Mouse (Mus musculus): Measurements from ENCODE around the gene Abr. TPM values are rescaled to one million over a fixed set of nuclear protein-coding genes. Genes with fewer than 3 reads are reported as not detected.

Gene Abr
- polyA plus RNA-seq (2012; rRNA removed): 74.2 and 161 TPM in 2 replicates

DNA sequence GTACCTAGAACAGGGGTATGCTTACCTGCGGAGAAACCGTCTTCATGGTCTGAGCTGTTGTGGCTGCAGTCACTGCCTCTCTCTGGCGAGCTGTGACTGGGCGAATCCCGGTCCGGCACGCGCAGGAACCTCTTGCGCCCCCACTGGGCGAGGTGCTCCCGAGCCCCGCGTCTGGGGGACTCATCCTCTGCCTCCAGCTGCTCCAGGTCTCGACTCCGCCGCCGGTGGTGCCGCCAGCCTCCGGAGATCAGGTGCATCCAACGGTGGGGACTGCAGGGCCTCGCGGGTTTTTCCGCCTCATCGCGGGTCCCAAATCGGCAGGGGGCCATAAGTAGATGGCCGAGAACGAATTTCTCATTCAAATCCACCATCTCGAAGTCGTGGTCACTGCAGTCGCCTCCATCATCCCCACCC lies at the start of gene Abr:
Gene Abr, minus strand, starts transcription at position 163 of the 414 bp plus-strand sequence.
- Histone ChIP-seq H3K27ac (ENCODE audit: insufficient read depth, low read depth, low read length) (peak within 1 kb of the TSS; percentile 59; the same call in 1 of the 2 replicates), H3K27me3 (ENCODE audit: control insufficient read depth, insufficient read depth, low read length) (no peaks in the 10 kb centered on the region), H3K4me3 (ENCODE audit: low read depth, low read length) (peak within 1 kb of the TSS; percentile 97), H3K4me1 (ENCODE audit: control insufficient read depth, insufficient read depth, insufficient read length, low read length) (peaks cover 11% of the 10 kb centered on the region), H3K36me3 (ENCODE audit: control insufficient read depth, insufficient read depth, low read length) (no peaks in the 10 kb centered on the region)
- no peak for TF ChIP-seq POLR2A (IDR thresholded peaks at IDR 0.05; ENCODE audit: low read depth, low read length)
- under 1% methylated on average over 31 of the region's 31 CpGs for WGBS

DNA sequence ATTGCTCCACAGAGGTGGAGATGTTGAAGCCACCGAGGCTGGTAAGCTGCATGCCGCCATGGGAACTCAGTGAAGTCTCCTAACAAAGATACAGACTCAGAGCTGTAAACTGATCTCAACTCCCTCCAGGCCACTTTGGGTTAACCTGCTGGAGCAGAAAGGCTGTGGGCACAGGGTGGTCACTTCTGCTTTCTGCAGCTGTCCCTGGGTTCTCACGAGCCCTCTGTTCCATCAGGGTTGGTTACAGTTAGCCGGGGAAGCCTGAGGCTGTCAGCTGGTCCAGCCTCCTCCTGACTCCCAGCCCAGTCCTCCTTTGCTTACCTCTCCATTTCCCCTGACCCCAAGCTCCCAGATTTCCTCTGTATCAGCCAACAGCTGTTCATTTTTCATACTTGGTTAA lies 45.7 kb upstream of the Abr start:
- TF ChIP-seq CTCF (IDR thresholded peaks at IDR 0.05; ENCODE audit: extremely low read depth, insufficient read length, insufficient replicate concordance, low read depth, low read length) (no peak), POLR2A (IDR thresholded peaks at IDR 0.05; ENCODE audit: low read depth, low read length) (no peak)
- 57% methylated on average over 4 of the region's 4 CpGs for WGBS
- Histone ChIP-seq H3K4me3 (ENCODE audit: low read depth, low read length) (no peak overlapping the region), H3K27ac (ENCODE audit: insufficient read depth, low read depth, low read length) (no peak overlapping the region), H3K36me3 (ENCODE audit: control insufficient read depth, insufficient read depth, low read length) (no peaks in the 10 kb centered on the region), H3K27me3 (ENCODE audit: control insufficient read depth, insufficient read depth, low read length) (peaks cover 33% of the 10 kb centered on the region), H3K4me1 (ENCODE audit: control insufficient read depth, insufficient read depth, insufficient read length, low read length) (peaks cover 2% of the 10 kb centered on the region; the same call in 1 of the 2 replicates)

DNA sequence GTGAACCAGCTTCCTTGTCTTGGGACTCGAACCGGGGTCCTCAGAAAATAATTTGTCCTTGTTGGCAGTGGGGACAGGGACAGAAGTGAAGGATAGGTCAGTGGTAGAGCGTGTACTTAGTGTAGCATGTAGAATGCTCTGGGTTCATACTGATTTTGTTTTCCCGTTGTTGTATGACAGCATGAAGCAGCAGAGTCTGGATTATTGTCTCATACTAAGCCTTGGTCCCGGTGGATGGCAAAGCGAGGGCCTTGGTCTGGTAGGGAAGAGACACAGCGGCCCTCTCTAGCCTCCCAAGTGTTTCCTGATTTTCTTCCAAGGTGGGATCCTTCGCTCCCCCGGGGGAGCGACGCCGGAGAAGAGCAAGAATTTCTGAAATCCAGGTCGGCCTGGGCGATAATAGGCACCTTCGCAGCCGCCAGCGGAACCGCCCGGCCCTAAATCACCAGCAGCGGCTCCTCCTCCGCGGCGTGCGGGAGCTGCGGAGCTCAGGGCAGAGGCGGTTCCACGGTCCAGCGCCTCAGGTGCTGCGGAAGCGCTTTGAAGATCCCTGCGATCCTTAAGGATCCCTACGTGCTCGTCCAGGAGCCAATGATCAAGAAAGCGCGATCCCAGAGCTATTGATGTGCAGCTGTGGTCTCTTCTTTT lies 44.0 kb upstream of the Abr start:
- Histone ChIP-seq H3K4me3 (ENCODE audit: low read depth, low read length) (peak overlapping the region; percentile 4; the same call in 1 of the 2 replicates), H3K27me3 (ENCODE audit: control insufficient read depth, insufficient read depth, low read length) (peaks cover 24% of the 10 kb centered on the region), H3K36me3 (ENCODE audit: control insufficient read depth, insufficient read depth, low read length) (no peaks in the 10 kb centered on the region), H3K4me1 (ENCODE audit: control insufficient read depth, insufficient read depth, insufficient read length, low read length) (peaks cover 6% of the 10 kb centered on the region), H3K27ac (ENCODE audit: insufficient read depth, low read depth, low read length) (no peak overlapping the region)
- TF ChIP-seq POLR2A (IDR thresholded peaks at IDR 0.05; ENCODE audit: low read depth, low read length): no peak
- WGBS: 11% methylated on average over 35 of the region's 35 CpGs

DNA sequence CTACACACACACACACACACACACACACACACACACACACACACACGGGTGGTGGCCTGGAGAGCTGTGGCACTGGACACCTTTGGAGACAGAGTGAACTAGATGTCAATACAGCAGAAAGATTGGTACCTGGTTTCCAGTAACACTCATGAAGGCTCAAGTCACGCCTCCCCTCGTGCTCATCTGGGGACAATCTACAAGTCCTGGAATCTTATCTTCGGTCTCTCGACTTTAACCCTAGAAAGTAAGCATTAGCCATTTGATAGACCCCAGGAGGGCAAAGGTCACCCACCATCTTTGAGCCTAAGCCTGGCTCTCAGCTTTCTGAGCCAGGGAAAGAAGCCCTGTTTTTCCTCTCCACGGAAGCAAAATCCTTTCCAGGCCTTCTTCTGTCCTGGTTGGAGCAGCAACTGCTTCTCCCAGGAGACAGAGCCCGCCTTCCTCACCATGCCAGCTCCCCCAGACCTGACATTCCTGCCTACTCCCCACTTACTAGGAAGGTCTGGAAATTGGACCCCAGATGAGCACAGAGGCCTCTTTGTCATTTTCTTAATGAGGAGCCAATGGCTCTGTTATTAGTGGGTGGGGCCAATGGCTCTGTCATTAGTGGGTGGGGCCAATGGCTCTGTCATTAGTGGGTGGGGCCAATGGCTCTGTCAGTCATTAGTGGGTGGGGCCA lies 39.8 kb upstream of the Abr start:
- H3K36me3 ChIP-seq (ENCODE audit: control insufficient read depth, insufficient read depth, low read length): no peaks in the 10 kb centered on the region
- H3K27ac ChIP-seq (ENCODE audit: insufficient read depth, low read depth, low read length): peak overlapping the region; percentile 76; the same call in 1 of the 2 replicates
- 23% methylated on average over 7 of the region's 7 CpGs for WGBS

DNA sequence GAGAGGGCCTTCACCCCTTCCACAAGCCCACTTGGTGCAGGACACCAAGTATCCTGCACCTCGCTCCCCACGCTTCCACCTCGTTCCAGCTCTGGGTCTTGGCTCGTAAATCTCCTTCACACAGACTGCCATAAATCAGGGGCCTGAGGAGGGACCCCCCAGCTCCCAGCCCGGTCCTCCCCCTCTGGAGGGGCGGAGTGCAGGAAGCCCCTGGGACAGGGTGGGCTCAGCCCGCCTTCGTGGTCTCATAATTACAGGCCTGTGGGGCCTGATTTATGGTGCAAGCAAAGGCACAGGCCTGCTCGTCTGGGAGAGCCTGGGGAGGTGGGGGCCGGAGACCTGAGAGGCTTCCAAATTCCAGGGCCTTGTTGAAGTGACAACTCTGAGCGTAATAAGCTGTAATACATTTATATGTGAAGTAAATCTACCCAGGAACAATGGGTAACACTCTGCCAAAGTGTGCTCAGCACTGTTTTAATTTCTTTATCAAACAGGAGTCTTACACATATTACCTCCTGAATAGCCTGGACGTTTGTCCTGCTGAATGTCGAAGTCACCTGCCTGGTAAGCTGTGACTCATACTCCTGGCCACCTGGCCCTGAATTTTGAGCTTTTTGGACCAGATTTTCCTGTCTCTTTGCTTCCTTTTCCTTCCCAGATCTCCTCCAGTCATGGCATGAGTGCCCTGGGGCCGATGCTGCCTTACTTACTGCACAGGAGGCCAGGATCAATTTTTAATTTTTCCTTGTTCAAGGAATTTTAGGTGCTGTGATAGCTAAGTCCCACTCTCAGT lies 37.2 kb upstream of the Abr start:
- TF ChIP-seq POLR2A (IDR thresholded peaks at IDR 0.05; ENCODE audit: low read depth, low read length) (no peak), CTCF (IDR thresholded peaks at IDR 0.05; ENCODE audit: extremely low read depth, insufficient read length, insufficient replicate concordance, low read depth, low read length) (no peak)
- Histone ChIP-seq H3K27ac (ENCODE audit: insufficient read depth, low read depth, low read length) (no peak overlapping the region), H3K4me1 (ENCODE audit: control insufficient read depth, insufficient read depth, insufficient read length, low read length) (peaks cover 6% of the 10 kb centered on the region), H3K36me3 (ENCODE audit: control insufficient read depth, insufficient read depth, low read length) (no peaks in the 10 kb centered on the region), H3K27me3 (ENCODE audit: control insufficient read depth, insufficient read depth, low read length) (no peaks in the 10 kb centered on the region), H3K4me3 (ENCODE audit: low read depth, low read length) (no peak overlapping the region)
- WGBS: 70% methylated on average over 14 of the region's 14 CpGs

More for the DNA sequence above, 39.8 kb upstream of the Abr start:
- no peak for TF ChIP-seq POLR2A (IDR thresholded peaks at IDR 0.05; ENCODE audit: low read depth, low read length)
- no peak for TF ChIP-seq CTCF (IDR thresholded peaks at IDR 0.05; ENCODE audit: extremely low read depth, insufficient read length, insufficient replicate concordance, low read depth, low read length)
- Histone ChIP-seq H3K27me3 (ENCODE audit: control insufficient read depth, insufficient read depth, low read length) (peaks cover 18% of the 10 kb centered on the region), H3K4me1 (ENCODE audit: control insufficient read depth, insufficient read depth, insufficient read length, low read length) (peaks cover 6% of the 10 kb centered on the region), H3K4me3 (ENCODE audit: low read depth, low read length) (0 out of 2 replicates have a peak overlapping the region, but pooled peaks have one; percentile 22)

DNA sequence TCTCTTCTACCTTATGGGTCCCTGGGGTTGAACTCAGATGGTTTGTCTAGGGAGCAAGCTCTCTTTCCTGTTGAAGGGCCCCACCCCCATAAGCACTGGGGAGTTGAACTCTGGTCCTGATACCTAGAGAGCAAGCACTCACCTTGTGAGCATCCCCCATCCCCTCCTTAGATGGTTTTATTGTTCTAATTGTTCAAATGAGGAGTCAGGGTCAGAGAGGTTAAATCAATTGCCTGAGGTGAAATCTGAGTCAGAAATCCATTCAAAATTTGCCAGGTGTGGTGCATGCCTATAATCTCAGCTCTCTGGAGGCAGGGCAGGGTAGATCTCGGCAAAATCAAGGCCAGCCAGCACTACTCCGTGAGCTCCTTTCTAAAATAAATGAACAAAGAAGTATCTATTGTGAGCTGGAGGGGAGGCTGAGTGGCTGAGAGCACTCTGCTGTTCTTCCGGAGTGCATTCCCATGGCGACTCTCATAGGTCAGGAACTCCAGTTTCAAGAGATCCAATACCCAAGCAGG lies 35.4 kb upstream of the Abr start:
- H3K4me3 ChIP-seq (ENCODE audit: low read depth, low read length): no peak overlapping the region
- no peaks in the 10 kb centered on the region for H3K36me3 ChIP-seq (ENCODE audit: control insufficient read depth, insufficient read depth, low read length)
- WGBS: 54% methylated on average over 4 of the region's 4 CpGs
- H3K27me3 ChIP-seq (ENCODE audit: control insufficient read depth, insufficient read depth, low read length): no peaks in the 10 kb centered on the region
- H3K4me1 ChIP-seq (ENCODE audit: control insufficient read depth, insufficient read depth, insufficient read length, low read length): peaks cover 6% of the 10 kb centered on the region
- no peak overlapping the region for H3K27ac ChIP-seq (ENCODE audit: insufficient read depth, low read depth, low read length)
- no peak for TF ChIP-seq POLR2A (IDR thresholded peaks at IDR 0.05; ENCODE audit: low read depth, low read length)
- TF ChIP-seq CTCF (IDR thresholded peaks at IDR 0.05; ENCODE audit: extremely low read depth, insufficient read length, insufficient replicate concordance, low read depth, low read length): no peak

DNA sequence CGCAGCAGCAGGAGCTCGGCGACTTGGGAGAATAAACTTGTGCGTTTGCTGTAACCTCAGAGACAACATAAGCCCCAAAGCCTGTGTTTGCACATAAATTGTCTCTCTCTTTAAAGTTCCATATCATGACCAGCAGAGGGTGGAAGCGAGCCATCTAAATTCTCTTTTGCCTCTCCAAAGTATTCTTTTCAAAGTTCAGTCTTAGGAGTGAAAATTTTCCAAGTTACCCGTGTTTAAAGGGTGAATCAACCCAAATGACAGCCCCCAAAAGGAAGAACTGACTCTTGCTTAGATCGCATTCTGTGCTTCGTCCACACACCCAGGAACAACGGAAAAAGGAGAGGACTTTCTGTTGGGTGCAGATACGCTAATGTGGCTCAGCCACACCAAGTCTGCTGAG lies 33.0 kb upstream of the Abr start:
- Histone ChIP-seq H3K36me3 (ENCODE audit: control insufficient read depth, insufficient read depth, low read length) (no peaks in the 10 kb centered on the region), H3K4me1 (ENCODE audit: control insufficient read depth, insufficient read depth, insufficient read length, low read length) (no peaks in the 10 kb centered on the region), H3K27me3 (ENCODE audit: control insufficient read depth, insufficient read depth, low read length) (no peaks in the 10 kb centered on the region), H3K27ac (ENCODE audit: insufficient read depth, low read depth, low read length) (no peak overlapping the region), H3K4me3 (ENCODE audit: low read depth, low read length) (no peak overlapping the region)
- 7% methylated on average over 10 of the region's 10 CpGs for WGBS
- TF ChIP-seq POLR2A (IDR thresholded peaks at IDR 0.05; ENCODE audit: low read depth, low read length) (no peak), CTCF (IDR thresholded peaks at IDR 0.05; ENCODE audit: extremely low read depth, insufficient read length, insufficient replicate concordance, low read depth, low read length) (no peak)
